ENCODE assay signal across 8 mouse cellular contexts in genomic region chr10:115316313-115316712, GRCm38 (mm10). TPM values are rescaled to one million over a fixed set of nuclear protein-coding genes. Genes with fewer than 3 reads are reported as not detected.
DNase-seq lines count a peak whose midpoint lies in the region; ATAC-seq and TF ChIP-seq lines count a peak whose summit lies in the region.

No protein-coding gene starts in this region.

- DNase-seq in heart, postnatal 10 days = no peak
- DNase-seq in ES-CJ7 (ENCODE audit: low read depth, low spot score) = peak; percentile 27
- DNase-seq in liver, postnatal 0 days = no peak
- DNase-seq in yolk sac, embryonic 10.5 days (ENCODE audit: low spot score) = no peak
- no peak for DNase-seq in adrenal gland, postnatal 10 days
- no peak for DNase-seq in lung, postnatal 14 days

- peak overlapping the region; percentile 98 for H3K27ac ChIP-seq in heart, embryonic 13.5 days (replicated peaks)
- 0 out of 2 replicates have a peak overlapping the region, but pooled peaks have one; percentile 94 for H3K27ac ChIP-seq in forebrain, embryonic 12.5 days
- H3K27ac ChIP-seq in liver, postnatal 0 days (ENCODE audit: low read depth) = peak overlapping the region; percentile 98

- H3K4me1 ChIP-seq in heart, embryonic 13.5 days = peaks cover 36% of the 10 kb centered on the region
- H3K4me1 ChIP-seq in forebrain, embryonic 12.5 days = peaks cover 24% of the 10 kb centered on the region
- peaks cover 28% of the 10 kb centered on the region for H3K4me1 ChIP-seq in liver, postnatal 0 days (ENCODE audit: insufficient read depth)

- peak overlapping the region; percentile 77 for H3K4me2 ChIP-seq in heart, embryonic 13.5 days
- H3K4me2 ChIP-seq in forebrain, embryonic 12.5 days = peak overlapping the region; percentile 82
- peak overlapping the region; percentile 85 for H3K4me2 ChIP-seq in liver, postnatal 0 days (ENCODE audit: low read depth, low read length)

- ATAC-seq in heart, embryonic 13.5 days (ENCODE audit: extremely low read depth, insufficient number of reproducible peaks, low FRiP score, low TSS enrichment) = no peak
- ATAC-seq in forebrain, embryonic 12.5 days (ENCODE audit: low FRiP score) = no peak
- ATAC-seq in liver, postnatal 0 days = no peak

- peak overlapping the region; percentile 97 for H3K4me3 ChIP-seq in heart, embryonic 13.5 days
- H3K4me3 ChIP-seq in forebrain, embryonic 12.5 days (replicated peaks) = peak overlapping the region; percentile 88; the same call in 1 of the 2 replicates
- peak overlapping the region; percentile 96 for H3K4me3 ChIP-seq in liver, postnatal 0 days (ENCODE audit: low read depth, low read length)

- intact Hi-C loops in heart, postnatal 10 days (cut with DNase I) = no loop called here

- no peaks in the 10 kb centered on the region for H3K27me3 ChIP-seq in heart, embryonic 13.5 days (replicated peaks)
- H3K27me3 ChIP-seq in forebrain, embryonic 12.5 days = no peaks in the 10 kb centered on the region
- H3K27me3 ChIP-seq in liver, postnatal 0 days (ENCODE audit: insufficient read depth, low read length) = no peaks in the 10 kb centered on the region

- no peaks in the 10 kb centered on the region for H3K9me3 ChIP-seq in heart, embryonic 13.5 days
- H3K9me3 ChIP-seq in forebrain, embryonic 12.5 days = no peaks in the 10 kb centered on the region
- no peaks in the 10 kb centered on the region for H3K9me3 ChIP-seq in liver, postnatal 0 days (ENCODE audit: low read length)

- 46% methylated on average over 11 of the region's 11 CpGs for WGBS in heart, embryonic 13.5 days
- 59% methylated on average over 11 of the region's 11 CpGs for WGBS in forebrain, embryonic 12.5 days
- WGBS in liver, postnatal 0 days (ENCODE audit: insufficient replicate concordance) = 43% methylated on average over 11 of the region's 11 CpGs

- no peak for TF ChIP-seq CTCF in liver, postnatal 0 days (IDR thresholded peaks at IDR 0.05; ENCODE audit: low read depth)

- TF ChIP-seq EP300 in liver, postnatal 0 days (IDR thresholded peaks at IDR 0.05; ENCODE audit: low read depth) = no peak

- H3K9ac ChIP-seq in heart, embryonic 13.5 days = peak overlapping the region; percentile 98
- H3K9ac ChIP-seq in forebrain, embryonic 12.5 days = no peak overlapping the region
- H3K9ac ChIP-seq in liver, postnatal 0 days (replicated peaks) = no peak overlapping the region; the same call in 1 of the 2 replicates

- H3K36me3 ChIP-seq in heart, embryonic 13.5 days = no peaks in the 10 kb centered on the region; the same call in 1 of the 2 replicates
- H3K36me3 ChIP-seq in forebrain, embryonic 12.5 days (replicated peaks) = no peaks in the 10 kb centered on the region
- no peaks in the 10 kb centered on the region for H3K36me3 ChIP-seq in liver, postnatal 0 days (replicated peaks; ENCODE audit: insufficient read depth, low read length)

RNA-seq across cellular contexts. Expression of gene Rab21, which starts 0.9 kb away (rescaled TPM):
- 4.6 and 5.0 TPM in 2 replicates for polyA plus RNA-seq in heart, embryonic 13.5 days (2015; fragmentation: Nextera tagmentation; extraction: Ambion mirVana)
- total RNA-seq in heart, postnatal 10 days (2021) = 10 to 100 TPM; 67.8 to 68.6 TPM
- polyA plus RNA-seq in forebrain, embryonic 12.5 days (2016; fragmentation: Nextera tagmentation; extraction: Ambion mirVana) = 5.2 and 5.3 TPM in 2 replicates
- 5.8 and 10.0 TPM in 2 replicates for polyA plus RNA-seq in liver, postnatal 0 days (2015; fragmentation: Nextera tagmentation; extraction: Ambion mirVana)
- 10 to 100 TPM; 51.3 to 53.3 TPM for total RNA-seq in adrenal gland, postnatal 10 days (2021)

RNA-seq across cellular contexts. Expression of gene Tmem19, which starts 46.0 kb away (rescaled TPM):
- 20.3 and 20.5 TPM in 2 replicates for polyA plus RNA-seq in heart, embryonic 13.5 days (2015; fragmentation: Nextera tagmentation; extraction: Ambion mirVana)
- 10 to 100 TPM; 16.0 to 20.7 TPM for total RNA-seq in heart, postnatal 10 days (2021)
- 35.3 and 43.3 TPM in 2 replicates for polyA plus RNA-seq in forebrain, embryonic 12.5 days (2016; fragmentation: Nextera tagmentation; extraction: Ambion mirVana)
- polyA plus RNA-seq in liver, postnatal 0 days (2015; fragmentation: Nextera tagmentation; extraction: Ambion mirVana) = 16.3 and 19.3 TPM in 2 replicates
- 10 to 100 TPM; 25.4 to 28.4 TPM for total RNA-seq in adrenal gland, postnatal 10 days (2021)
